Mouse (Mus musculus) megakaryocyte, embryonic 14.5 days (primary cell): ENCODE results near the gene Il5.

Source experiments
- FLI1 ChIP-seq: IDR thresholded peaks from 2 replicates; pipeline ENCODE4 v1.6.1; 2012; ENCODE audit warnings: low read length, inconsistent platforms, mixed read lengths
- GATA1 ChIP-seq: IDR thresholded peaks from 3 replicates; pipeline ENCODE4 v1.6.1; 2012; ENCODE audit warnings: mixed read lengths, low read length, inconsistent platforms, borderline replicate concordance

DNA sequence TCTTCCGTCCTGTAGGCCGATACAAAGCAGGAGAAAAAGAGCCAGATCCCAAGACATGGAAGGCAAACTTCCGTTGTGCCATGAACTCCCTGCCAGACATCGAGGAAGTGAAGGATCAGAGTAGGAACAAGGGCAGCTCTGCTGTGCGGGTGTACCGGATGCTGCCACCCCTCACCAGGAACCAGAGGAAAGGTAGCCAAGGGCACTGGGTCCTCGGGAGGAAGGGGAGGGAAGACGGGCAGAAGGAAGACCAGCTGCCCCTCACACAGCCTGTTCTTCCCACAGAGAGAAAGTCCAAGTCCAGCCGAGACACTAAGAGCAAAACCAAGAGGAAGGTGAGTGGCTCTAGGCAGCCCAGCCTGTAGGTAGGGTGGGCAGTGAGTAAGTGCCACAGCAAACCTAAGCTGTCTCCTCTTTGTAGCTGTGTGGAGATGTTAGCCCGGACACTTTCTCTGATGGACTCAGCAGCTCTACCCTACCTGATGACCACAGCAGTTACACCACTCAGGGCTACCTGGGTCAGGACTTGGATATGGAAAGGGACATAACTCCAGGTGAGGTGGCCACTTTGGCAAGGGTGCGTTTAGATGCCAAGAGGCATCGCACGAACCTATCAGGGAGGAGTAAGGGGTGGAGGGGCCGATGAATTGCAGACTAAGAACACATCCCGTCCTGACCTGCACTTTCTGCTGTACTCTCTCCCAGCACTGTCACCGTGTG lies 53.2 kb downstream of the Il5 start:
- TF ChIP-seq GATA1 (no peak), FLI1 (no peak)
